Mouse (Mus musculus) heart, adult 2 months (tissue): ENCODE measurements around the gene Ankrd27.

Source experiments
- CTCF ChIP-seq: fragments of 200-600 bp; IDR thresholded peaks from 2 replicates; pipeline ENCODE4 v1.8.1; 2022; ENCODE audit warnings: antibody characterized with exemption, mild to moderate bottlenecking, moderate library complexity
- EP300 ChIP-seq: fragments of 200-500 bp; IDR thresholded peaks from 2 replicates; pipeline ENCODE4 v1.6.1; 2011; ENCODE audit warnings: low read depth, low read length, control low read depth; ENCODE audit not compliant: insufficient read depth
- POLR2A ChIP-seq: fragments of 200-500 bp; IDR thresholded peaks from 2 replicates; pipeline ENCODE4 v1.6.1; 2011; ENCODE audit warnings: mild to moderate bottlenecking, low read depth, low read length, control low read depth; ENCODE audit not compliant: insufficient read depth

GRCm38 (mm10) chr7:35586906-35587445 is 932 bp downstream of the Ankrd27 start:
- TF ChIP-seq POLR2A = no peak
- no peak for TF ChIP-seq CTCF
- no peak for TF ChIP-seq EP300
